Comparison of ENCODE assay signal across 32 mouse cellular contexts in genomic region chr19:27255678-27256077, GRCm38 (mm10).
"Had no signal": no experiment of that assay in that cellular context is flagged by ENCODE, and none has a peak within 500 bp of the region (broad histone marks: within the 10 kb centered on the region; RNA-seq: fewer than 3 reads in every experiment).

No protein-coding gene starts in this region.

- H3K4me1 ChIP-seq: hindbrain, embryonic 12.5 days; hindbrain, embryonic 13.5 days; hindbrain, embryonic 15.5 days; intestine, embryonic 15.5 days; kidney, embryonic 15.5 days had no signal

- H3K4me2 ChIP-seq: heart, embryonic 11.5 days; heart, embryonic 12.5 days; heart, embryonic 13.5 days; heart, embryonic 15.5 days; hindbrain, embryonic 12.5 days; hindbrain, embryonic 13.5 days; hindbrain, embryonic 14.5 days; hindbrain, embryonic 15.5 days; intestine, embryonic 15.5 days; kidney, embryonic 15.5 days had no signal

- H3K27me3 ChIP-seq: heart, embryonic 12.5 days; heart, embryonic 13.5 days; heart, embryonic 15.5 days; hindbrain, embryonic 12.5 days; hindbrain, embryonic 13.5 days; hindbrain, embryonic 15.5 days; intestine, embryonic 15.5 days; kidney, embryonic 15.5 days had no signal

- H3K9me3 ChIP-seq: heart, embryonic 12.5 days; heart, embryonic 13.5 days; heart, embryonic 15.5 days; hindbrain, embryonic 10.5 days; hindbrain, embryonic 12.5 days; hindbrain, embryonic 13.5 days; hindbrain, embryonic 15.5 days; intestine, embryonic 15.5 days; kidney, embryonic 15.5 days had no signal

- DNase-seq: heart, postnatal 10 days; heart, postnatal 14 days; heart, postnatal 36 days; heart, postnatal 4 days; kidney, adult 11 months; kidney, adult 18-20 months; kidney, postnatal 10 days; kidney, postnatal 14 days; kidney, postnatal 25 days; kidney, postnatal 36 days; kidney, postnatal 4 days; layer of hippocampus, adult 9-11 months; layer of hippocampus, postnatal 36 days had no signal

- H3K27ac ChIP-seq: heart, embryonic 13.5 days; heart, embryonic 15.5 days; hindbrain, embryonic 10.5 days; hindbrain, embryonic 12.5 days; hindbrain, embryonic 13.5 days; hindbrain, embryonic 14.5 days; hindbrain, embryonic 15.5 days; hindbrain, postnatal 0 days; intestine, embryonic 15.5 days; kidney, embryonic 15.5 days; kidney, postnatal 0 days; layer of hippocampus, adult 2 months; left cerebral cortex, adult 2 months had no signal

- H3K4me3 ChIP-seq: heart, embryonic 12.5 days; heart, embryonic 13.5 days; heart, embryonic 15.5 days; hindbrain, embryonic 10.5 days; hindbrain, embryonic 12.5 days; hindbrain, embryonic 13.5 days; hindbrain, embryonic 15.5 days; intestine, embryonic 15.5 days; kidney, embryonic 15.5 days; layer of hippocampus, adult 2 months; left cerebral cortex, adult 2 months had no signal

- H3K36me3 ChIP-seq: heart, embryonic 15.5 days; hindbrain, embryonic 15.5 days; intestine, embryonic 15.5 days had no signal

- H3K9ac ChIP-seq: heart, embryonic 12.5 days; heart, embryonic 13.5 days; heart, embryonic 15.5 days; hindbrain, embryonic 12.5 days; hindbrain, embryonic 13.5 days; hindbrain, embryonic 14.5 days; hindbrain, embryonic 15.5 days; intestine, embryonic 15.5 days; kidney, embryonic 15.5 days had no signal

- ATAC-seq: hindbrain, embryonic 16.5 days; hindbrain, postnatal 0 days; inflammation-experienced regulatory T-cells, adult 6 months; intestine, embryonic 15.5 days; intestine, embryonic 16.5 days; intestine, postnatal 0 days had no signal
